Mouse (Mus musculus) gastrocnemius, adult 18-20 months (tissue): ENCODE measurements around the gene Nkap. TPM values are rescaled to one million over a fixed set of nuclear protein-coding genes. Genes with fewer than 3 reads are reported as not detected.
"Not testable (repeated sequence)": the region's sequence is repeated elsewhere in the genome, so short reads cannot be mapped to it uniquely, and the experiment has no call there.

Experiments used
- DNase-seq: peaks from one replicate; pipeline ENCODE4 v3.0.0; 2021; ENCODE audit warnings: low spot score
- long read RNA-seq, 2 experiments: library from polyadenylated mRNA; stranded (forward); transcript quantifications; one replicate each; pipeline ENCODE4 v2.0.0; 2021
- total RNA-seq, 2 experiments: library from RNA; stranded (reverse); gene quantifications; 2 replicates each; pipeline ENCODE4 v1.2.3; 2021

Gene Nkap
- total RNA-seq, result 1 to 10 TPM; 8.6 TPM
- long read RNA-seq, experiment 1, full-length matches to known transcripts, result 22 of 24 reads
- long read RNA-seq, experiment 1, partial matches to known transcripts, result 0 of 24 reads
- long read RNA-seq, experiment 1, other reads (novel, unspliced or antisense), result 2 of 24 reads
- long read RNA-seq, experiment 2, full-length matches to known transcripts, result 21 of 21 reads
- long read RNA-seq, experiment 2, partial matches to known transcripts, result 0 of 21 reads
- long read RNA-seq, experiment 2, other reads (novel, unspliced or antisense), result 0 of 21 reads

GRCm38 (mm10) chrX:37126671-37127358 is at the start of gene Nkap:
Nkap (plus strand) TSS chrX:37126795.
- peak; percentile 68 for DNase-seq

- not testable (repeated sequence) for DNase-seq
Measured at GRCm38 (mm10) chrX:37080345-37080744, 46.2 kb upstream of the Nkap start.

GRCm38 (mm10) chrX:37081194-37081593 is 45.4 kb upstream of the Nkap start:
- DNase-seq, result no peak

- DNase-seq, result peak; percentile 2
Measured at GRCm38 (mm10) chrX:37084318-37084926, 42.2 kb upstream of the Nkap start.

- DNase-seq, result peak; percentile 89
Measured at GRCm38 (mm10) chrX:37084927-37085660, 41.5 kb upstream of the Nkap start, which contains the start of gene Rpl39. Rpl39 (minus strand) TSS chrX:37085402.

GRCm38 (mm10) chrX:37085665-37086064 is 40.9 kb upstream of the Nkap start:
- DNase-seq, result no peak

GRCm38 (mm10) chrX:37088778-37089177 is 37.8 kb upstream of the Nkap start:
- DNase-seq, result no peak

GRCm38 (mm10) chrX:37091457-37091856 is 35.1 kb upstream of the Nkap start:
- DNase-seq, result no peak

- no peak for DNase-seq
Measured at GRCm38 (mm10) chrX:37095106-37095768, 31.4 kb upstream of the Nkap start.

- no peak for DNase-seq
Measured at GRCm38 (mm10) chrX:37098681-37099080, 27.9 kb upstream of the Nkap start.

- DNase-seq, result no peak
Measured at GRCm38 (mm10) chrX:37103826-37104225, 22.8 kb upstream of the Nkap start.

- DNase-seq, result no peak
Measured at GRCm38 (mm10) chrX:37109526-37110192, 16.9 kb upstream of the Nkap start.

GRCm38 (mm10) chrX:37110193-37110880 is 16.3 kb upstream of the Nkap start, which contains the start of gene Upf3b:
Upf3b (minus strand) TSS chrX:37110322.
- DNase-seq, result peak; percentile 92

- DNase-seq, result no peak
Measured at GRCm38 (mm10) chrX:37110881-37111193, 15.8 kb upstream of the Nkap start.

GRCm38 (mm10) chrX:37117085-37117484 is 9.5 kb upstream of the Nkap start:
- DNase-seq, result no peak

GRCm38 (mm10) chrX:37119585-37119984 is 7.0 kb upstream of the Nkap start:
- DNase-seq, result no peak

- no peak for DNase-seq
Measured at GRCm38 (mm10) chrX:37120212-37120611, 6.4 kb upstream of the Nkap start.

- DNase-seq, result no peak
Measured at GRCm38 (mm10) chrX:37125511-37125910, 1.1 kb upstream of the Nkap start.

GRCm38 (mm10) chrX:37141732-37142131 is 15.1 kb downstream of the Nkap start:
- no peak for DNase-seq

- DNase-seq, result not testable (repeated sequence)
Measured at GRCm38 (mm10) chrX:37144498-37144897, 17.9 kb downstream of the Nkap start.
